Mouse (Mus musculus) limb, embryonic 11.5 days (tissue): ENCODE measurements around the gene Tbx3. TPM values are rescaled to one million over a fixed set of nuclear protein-coding genes. Genes with fewer than 3 reads are reported as not detected.

Source experiments
- ATAC-seq: fragments of 200-750 bp; cut with Nextera tagmentation; 2 replicates; pipeline ENCODE4 v1.8.0; 2017; ENCODE audit warnings: low read depth; ENCODE audit not compliant: insufficient number of reproducible peaks, low FRiP score, low TSS enrichment
- DNase-seq: peaks from one replicate; pipeline ENCODE4 v3.0.0-alpha.2; 2015; ENCODE audit warnings: low spot score
- H3K27ac ChIP-seq: fragments of 300-500 bp; sonication (generic); replicated peaks from 2 replicates; pipeline ENCODE4 v1.5.1; 2014; ENCODE audit warnings: low read depth, mild to moderate bottlenecking, low read length
- H3K27me3 ChIP-seq: fragments of 300-500 bp; sonication (generic); 2 replicates; pipeline ENCODE4 v1.6.1; 2014; ENCODE audit warnings: mild to moderate bottlenecking, low read length, mixed read lengths; ENCODE audit not compliant: control insufficient read depth, insufficient read depth
- H3K36me3 ChIP-seq: fragments of 300-500 bp; sonication (generic); 2 replicates; pipeline ENCODE4 v1.6.1; 2014; ENCODE audit warnings: mild to moderate bottlenecking, low read length, moderate library complexity, mixed read lengths; ENCODE audit not compliant: control insufficient read depth, insufficient read depth
- H3K4me1 ChIP-seq: fragments of 300-500 bp; sonication (generic); 2 replicates; pipeline ENCODE4 v1.6.1; 2014; ENCODE audit warnings: low read length, mixed read lengths; ENCODE audit not compliant: control insufficient read depth, insufficient read depth
- H3K4me2 ChIP-seq: fragments of 300-500 bp; sonication (generic); 2 replicates; pipeline ENCODE4 v1.6.1; 2014; ENCODE audit warnings: low read depth, mild to moderate bottlenecking, moderate library complexity; ENCODE audit not compliant: severe bottlenecking
- H3K4me3 ChIP-seq: fragments of 300-500 bp; sonication (generic); 2 replicates; pipeline ENCODE4 v1.5.1; 2014; ENCODE audit warnings: low read depth, low read length
- H3K9ac ChIP-seq: fragments of 300-500 bp; sonication (generic); 2 replicates; pipeline ENCODE4 v1.6.1; 2014; ENCODE audit warnings: mild to moderate bottlenecking, low read length
- H3K9me3 ChIP-seq: fragments of 300-500 bp; sonication (generic); 2 replicates; pipeline ENCODE4 v1.6.1; 2016; ENCODE audit warnings: low read length; ENCODE audit not compliant: control insufficient read depth
- WGBS: fragments of 180-500 bp; shearing (Covaris S2); extraction: QIAGEN DNeasy Blood & Tissue Kit; methylation state at CpG from one replicate; pipeline ENCODE4 v1.1.7; 2014; 5-methylcytosine and 5-hydroxymethylcytosine counted together
- polyA plus RNA-seq: library from polyadenylated mRNA; unstranded; fragments of >200 nt; fragmentation: Nextera tagmentation; extraction: Ambion mirVana; gene quantifications from 2 replicates; pipeline ENCODE4 v1.2.1, GENCODE M21; 2014

The Tbx3 gene
- polyA plus RNA-seq, 1 experiment from 2014 or later = 42.6 TPM

- peak overlapping the region; percentile 66 for H3K4me3 ChIP-seq
- H3K4me1 ChIP-seq = peaks cover 25% of the 10 kb centered on the region
- H3K36me3 ChIP-seq = no peaks in the 10 kb centered on the region
- under 1% methylated on average over 40 of the region's 40 CpGs for WGBS
- peaks cover 67% of the 10 kb centered on the region for H3K27me3 ChIP-seq
- H3K4me2 ChIP-seq = peak overlapping the region; percentile 68
- H3K9me3 ChIP-seq = no peaks in the 10 kb centered on the region
- peak overlapping the region; percentile 91 for H3K9ac ChIP-seq
- DNase-seq = peak; percentile 76
- H3K27ac ChIP-seq = peak overlapping the region; percentile 91
- no peak for ATAC-seq
Measured at GRCm38 (mm10) chr5:119671124-119671801, 794 bp downstream of the Tbx3 start.

GRCm38 (mm10) chr5:119671965-119672347 is 1.5 kb downstream of the Tbx3 start:
- Histone ChIP-seq H3K27ac (peak overlapping the region; percentile 91), H3K27me3 (peaks cover 63% of the 10 kb centered on the region), H3K4me3 (peak overlapping the region; percentile 66), H3K4me2 (peak overlapping the region; percentile 68), H3K9ac (peak overlapping the region; percentile 91), H3K36me3 (0 out of 2 replicates have a peak, but pooled peaks cover 2% of the 10 kb centered on the region), H3K9me3 (no peaks in the 10 kb centered on the region), H3K4me1 (peaks cover 25% of the 10 kb centered on the region)
- ATAC-seq = no peak
- no peak for DNase-seq
- WGBS = under 1% methylated on average over 23 of the region's 23 CpGs

GRCm38 (mm10) chr5:119672348-119672983 is 2.0 kb downstream of the Tbx3 start:
- Histone ChIP-seq H3K4me1 (peaks cover 23% of the 10 kb centered on the region), H3K4me3 (peak overlapping the region; percentile 66), H3K9ac (peak overlapping the region; percentile 91), H3K4me2 (peak overlapping the region; percentile 68), H3K27me3 (peaks cover 63% of the 10 kb centered on the region), H3K9me3 (no peaks in the 10 kb centered on the region), H3K27ac (peak overlapping the region; percentile 91), H3K36me3 (0 out of 2 replicates have a peak, but pooled peaks cover 2% of the 10 kb centered on the region)
- no peak for ATAC-seq
- 1% methylated on average over 19 of the region's 19 CpGs for WGBS
- peak; percentile 63 for DNase-seq

- Histone ChIP-seq H3K4me3 (peak overlapping the region; percentile 66), H3K4me1 (peaks cover 18% of the 10 kb centered on the region), H3K27me3 (peaks cover 60% of the 10 kb centered on the region), H3K27ac (peak overlapping the region; percentile 91), H3K36me3 (0 out of 2 replicates have a peak, but pooled peaks cover 2% of the 10 kb centered on the region), H3K9me3 (no peaks in the 10 kb centered on the region), H3K4me2 (peak overlapping the region; percentile 68; the same call in 1 of the 2 replicates), H3K9ac (peak overlapping the region; percentile 91)
- WGBS = 1% methylated on average over 17 of the region's 17 CpGs
- DNase-seq (peak; percentile 64), ATAC-seq (no peak)
Measured at GRCm38 (mm10) chr5:119672984-119673600, 2.6 kb downstream of the Tbx3 start.

GRCm38 (mm10) chr5:119673716-119674605 is 3.5 kb downstream of the Tbx3 start:
- ATAC-seq (no peak), DNase-seq (peak; percentile 42)
- H3K4me2 ChIP-seq = peak overlapping the region; percentile 68
- peak overlapping the region; percentile 91 for H3K9ac ChIP-seq
- no peaks in the 10 kb centered on the region for H3K9me3 ChIP-seq
- H3K4me3 ChIP-seq = peak overlapping the region; percentile 66
- 0 out of 2 replicates have a peak, but pooled peaks cover 2% of the 10 kb centered on the region for H3K36me3 ChIP-seq
- peak overlapping the region; percentile 67 for H3K27ac ChIP-seq
- H3K27me3 ChIP-seq = peaks cover 56% of the 10 kb centered on the region
- peaks cover 10% of the 10 kb centered on the region for H3K4me1 ChIP-seq
- WGBS = 4% methylated on average over 22 of the region's 22 CpGs

DNA sequence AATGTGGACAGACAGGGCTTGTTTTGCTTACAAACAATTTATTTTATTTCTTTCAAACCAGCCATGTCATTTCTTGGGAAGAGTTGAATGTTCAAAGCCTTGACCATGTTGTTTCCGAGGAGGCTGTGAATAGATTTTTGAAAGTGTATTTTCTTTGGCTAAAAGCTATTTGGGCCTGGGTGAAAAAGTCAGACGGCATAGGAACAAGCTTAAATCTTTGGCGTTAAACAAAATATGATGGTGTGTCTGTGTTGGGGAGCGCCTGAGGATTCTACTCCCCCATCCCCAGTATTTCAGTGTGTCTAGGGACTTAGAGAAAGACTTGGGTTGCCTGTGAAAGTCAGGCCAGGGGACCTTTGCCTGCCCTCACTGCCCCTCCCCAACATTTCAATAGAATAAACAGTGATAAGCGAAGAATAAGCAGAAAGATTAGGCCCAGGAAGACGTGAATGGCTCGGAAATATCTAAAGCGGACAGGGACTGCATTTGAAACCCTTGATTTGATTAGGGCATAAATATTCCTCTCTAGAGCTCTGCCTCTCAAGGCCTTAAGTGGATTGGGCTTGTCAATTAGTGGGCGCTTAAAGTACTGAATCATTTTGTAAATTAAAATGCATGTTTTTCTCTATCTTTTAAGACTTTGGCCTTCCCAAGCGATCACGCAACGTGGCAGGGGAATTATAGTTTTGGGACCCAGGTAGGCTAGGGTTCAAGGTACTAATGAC is 4.3 kb downstream of the Tbx3 start:
- peak overlapping the region; percentile 91 for H3K9ac ChIP-seq
- H3K4me1 ChIP-seq = peaks cover 3% of the 10 kb centered on the region
- 0 out of 2 replicates have a peak, but pooled peaks cover 2% of the 10 kb centered on the region for H3K36me3 ChIP-seq
- peak overlapping the region; percentile 57 for H3K4me2 ChIP-seq
- H3K9me3 ChIP-seq = no peaks in the 10 kb centered on the region
- DNase-seq (peak; percentile 28), ATAC-seq (no peak)
- H3K27me3 ChIP-seq = peaks cover 50% of the 10 kb centered on the region
- peak overlapping the region; percentile 67; the same call in 1 of the 2 replicates for H3K27ac ChIP-seq
- 16% methylated on average over 12 of the region's 12 CpGs for WGBS
- H3K4me3 ChIP-seq = peak overlapping the region; percentile 66

DNA sequence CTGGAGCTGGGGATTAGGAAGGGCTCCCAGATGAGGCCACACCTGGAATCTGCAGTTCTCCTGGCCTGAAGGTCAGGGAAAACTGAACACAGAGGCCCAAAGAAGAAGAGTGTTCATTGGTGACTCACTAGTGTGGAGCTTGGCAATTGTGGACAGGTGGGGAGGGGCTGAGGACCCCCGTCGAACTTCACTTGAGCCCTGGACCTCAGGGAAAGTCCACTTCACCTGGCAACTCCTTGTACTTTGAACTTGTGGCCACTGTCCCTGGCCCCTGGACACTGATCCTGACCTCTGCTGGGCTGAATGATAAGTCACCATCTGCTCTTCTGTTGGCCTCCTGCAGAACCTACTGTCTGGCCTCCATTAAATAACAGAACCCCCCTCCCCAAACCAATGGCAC is 5.8 kb downstream of the Tbx3 start:
- H3K4me1 ChIP-seq = peaks cover 8% of the 10 kb centered on the region; the same call in 1 of the 2 replicates
- H3K9me3 ChIP-seq = no peaks in the 10 kb centered on the region
- DNase-seq (peak; percentile 22), ATAC-seq (no peak)
- H3K9ac ChIP-seq = peak overlapping the region; percentile 52; the same call in 1 of the 2 replicates
- 39% methylated on average over 2 of the region's 2 CpGs for WGBS
- peak overlapping the region; percentile 57 for H3K4me2 ChIP-seq
- H3K27ac ChIP-seq = no peak overlapping the region
- H3K27me3 ChIP-seq = peaks cover 60% of the 10 kb centered on the region
- H3K4me3 ChIP-seq = peak overlapping the region; percentile 66
- peaks cover 7% of the 10 kb centered on the region; the same call in 1 of the 2 replicates for H3K36me3 ChIP-seq
